Mouse (Mus musculus) urinary bladder, postnatal 36 days (tissue): ENCODE measurements at regions not wholly inside any gene's neighbourhood (a gene's known extent, or its start where the extent isn't known, plus 50 kb on each side); places are given as distances from the start of the nearest gene placed in this dataset.

ENCODE experiments used
- DNase-seq, 2 experiments: peaks; one replicate each; pipeline ENCODE4 v3.0.0; 2022; ENCODE audit warnings: low spot score in 2 of 2, mixed read lengths in 1 of 2

DNA sequence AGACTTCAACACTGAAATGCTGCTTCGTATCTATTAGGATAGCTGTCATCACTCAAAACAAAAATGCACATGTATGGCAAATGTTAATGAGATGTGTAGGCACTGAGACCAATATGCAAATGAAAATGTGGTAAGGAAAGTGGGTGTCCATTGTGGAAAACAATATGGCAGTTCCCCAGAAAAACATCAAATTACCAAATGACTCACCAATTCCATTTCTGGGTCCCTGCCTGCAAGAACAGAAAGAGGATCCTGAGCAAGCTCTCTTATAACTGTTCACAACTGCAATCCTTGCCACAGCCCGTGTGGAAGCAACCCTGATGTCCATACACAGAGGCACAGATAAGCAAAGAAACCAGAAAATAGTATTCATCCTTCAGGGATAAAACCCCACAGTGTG, 442.0 kb downstream of the Defb40 start:
- no peak for DNase-seq

DNA sequence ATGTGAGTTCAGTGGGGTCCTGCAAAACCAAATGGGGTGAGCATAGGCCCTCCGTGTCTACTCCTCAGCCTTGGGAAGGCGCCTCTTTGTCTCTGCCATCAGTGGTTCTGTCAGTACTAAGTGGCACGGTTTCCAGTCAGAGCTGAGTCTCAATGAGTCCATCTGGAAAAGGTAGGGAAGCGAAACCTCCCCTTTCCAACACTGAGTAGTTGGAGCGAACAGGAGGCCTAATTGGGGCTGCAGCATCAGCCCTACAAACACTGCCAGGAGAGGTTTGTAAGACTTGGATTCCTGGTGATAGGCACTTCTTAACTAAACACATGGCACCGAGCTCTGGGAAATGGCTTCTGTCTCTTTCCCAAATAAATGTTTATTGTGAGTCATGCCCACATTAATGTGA, 449.9 kb downstream of the Defb40 start:
- DNase-seq, result no peak

DNA sequence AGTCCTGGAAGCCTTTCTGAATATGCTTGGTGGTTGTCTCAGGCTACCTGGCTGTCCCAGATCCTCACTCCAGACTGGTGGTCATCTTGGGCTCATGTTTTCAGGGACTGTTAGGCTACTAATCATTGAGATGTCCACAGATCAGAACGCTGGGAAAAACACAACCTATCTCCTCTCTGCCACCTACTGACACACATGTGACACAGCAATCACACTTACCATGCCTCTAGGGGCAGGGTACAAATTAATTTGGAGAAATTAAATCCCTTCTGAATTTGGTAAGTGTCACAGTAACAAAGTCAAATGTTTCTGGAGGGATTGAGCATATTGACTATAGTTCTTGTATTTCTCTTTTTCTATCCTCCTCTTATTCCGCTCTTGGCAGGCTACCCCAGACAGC, 465.6 kb downstream of the Defb40 start:
- no peak for DNase-seq

DNA sequence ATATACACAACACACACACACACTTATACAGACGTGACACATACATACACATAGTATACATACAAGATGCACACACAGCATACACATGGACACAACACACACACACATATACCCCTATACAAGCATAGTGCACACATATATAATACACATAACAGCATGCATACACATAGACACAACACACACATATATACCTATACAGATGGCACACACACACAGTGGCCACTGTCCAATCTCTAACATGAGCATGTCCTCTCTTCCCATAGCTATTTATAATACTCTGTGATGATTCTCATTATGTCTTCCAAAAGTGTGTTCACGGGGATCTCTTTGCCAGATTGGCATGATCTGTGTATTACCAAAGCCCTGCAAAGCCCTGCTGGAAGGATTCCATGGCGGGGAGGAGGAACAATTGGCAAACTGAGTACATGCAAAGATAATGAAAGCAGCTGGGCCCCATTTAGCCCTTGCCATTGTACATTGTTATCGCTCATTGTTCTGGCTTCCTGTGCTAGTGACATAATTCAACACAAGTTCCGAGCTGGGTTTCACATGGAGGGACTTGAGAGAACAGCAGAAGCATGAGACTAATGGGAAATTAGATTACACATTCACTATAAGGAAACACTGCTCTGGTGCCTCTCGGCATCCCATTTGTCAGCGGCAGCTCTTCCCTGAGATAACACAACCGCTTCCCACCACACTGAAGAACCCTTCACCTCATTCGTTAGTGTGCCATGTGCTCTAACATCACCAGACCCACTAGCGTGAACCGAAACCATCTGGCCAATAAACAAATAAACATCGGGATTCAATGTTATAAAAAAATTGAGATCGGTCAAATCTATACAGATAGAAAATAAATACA, 471.7 kb downstream of the Defb40 start:
- no peak for DNase-seq

DNA sequence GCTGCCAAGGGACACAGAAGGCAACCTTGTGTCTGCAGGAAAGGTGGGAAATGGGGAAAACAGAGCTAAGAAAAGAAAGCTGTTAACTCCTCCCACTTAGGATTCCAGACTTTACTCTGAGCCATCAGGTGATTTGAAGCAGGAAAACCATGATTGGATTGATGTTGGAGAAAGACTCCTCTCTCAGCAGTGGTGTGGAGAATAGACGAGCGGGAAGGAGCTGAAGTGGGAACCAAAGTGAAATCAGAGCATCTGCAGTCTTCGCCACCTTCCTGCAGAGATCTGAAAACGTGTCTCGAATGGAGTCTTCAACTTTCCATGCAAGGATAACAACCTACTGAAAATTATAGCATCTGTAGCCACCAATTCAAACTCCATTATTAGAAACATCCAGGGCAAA, 487.4 kb downstream of the Defb40 start:
- no peak for DNase-seq

DNA sequence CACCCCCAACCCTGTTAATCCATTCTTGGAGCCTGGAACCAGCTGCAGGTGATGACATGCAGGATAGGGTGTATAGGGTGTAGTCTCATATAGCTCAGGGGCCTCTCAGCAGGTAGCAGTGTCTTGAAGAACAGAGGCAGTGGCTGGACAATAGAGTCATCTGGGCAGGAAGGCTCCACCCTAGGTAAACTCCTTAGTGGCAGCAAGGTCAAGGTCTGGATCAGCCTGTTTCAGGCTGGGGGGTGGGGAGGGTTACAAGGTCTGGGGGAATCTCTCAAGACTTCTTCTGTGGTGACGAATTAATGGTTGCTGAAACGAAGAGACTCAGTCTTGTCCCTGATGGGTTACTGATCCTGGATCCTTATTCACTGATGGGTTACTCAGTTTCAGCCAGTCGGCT, 498.0 kb downstream of the Defb40 start:
- no peak for DNase-seq

DNA sequence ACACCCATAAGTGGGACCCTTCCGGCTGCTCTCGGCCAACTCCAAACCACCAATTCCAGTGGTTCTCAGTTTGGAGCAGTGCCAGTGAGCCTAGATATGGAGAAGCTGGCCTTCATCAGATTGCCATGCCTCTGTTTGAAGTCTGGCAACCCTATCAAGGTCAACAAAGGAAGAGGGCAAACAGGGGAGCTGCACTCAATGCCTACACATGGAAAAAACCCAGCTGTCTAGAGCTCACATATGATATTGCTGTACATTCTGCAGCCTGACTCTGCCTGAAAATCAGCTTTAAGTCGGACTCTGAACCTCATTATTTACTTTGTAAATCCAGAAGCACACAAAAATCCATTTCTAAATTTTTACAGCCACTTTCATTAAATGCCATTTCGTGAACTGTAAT, 499.9 kb downstream of the Defb40 start:
- DNase-seq, result no peak

DNA sequence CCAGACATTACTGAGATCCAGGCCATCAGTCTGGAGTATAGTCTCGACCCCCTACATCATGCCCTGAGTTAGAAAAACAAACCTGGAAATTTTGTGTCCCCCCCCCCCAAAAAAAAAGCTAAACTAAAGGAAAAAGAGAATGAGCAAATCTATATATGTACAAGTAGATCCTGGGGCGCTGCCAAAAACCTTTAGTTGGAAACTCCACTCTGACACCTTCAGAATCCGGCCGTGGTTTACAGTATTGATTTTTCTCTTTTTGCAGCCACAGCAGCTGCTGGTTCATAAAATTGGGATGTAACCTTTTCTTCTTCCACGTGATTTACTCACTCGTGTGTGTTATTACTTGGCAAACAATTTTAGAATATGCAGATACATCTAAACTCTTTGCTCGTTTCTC, 510.5 kb downstream of the Defb40 start:
- DNase-seq, result no peak

DNA sequence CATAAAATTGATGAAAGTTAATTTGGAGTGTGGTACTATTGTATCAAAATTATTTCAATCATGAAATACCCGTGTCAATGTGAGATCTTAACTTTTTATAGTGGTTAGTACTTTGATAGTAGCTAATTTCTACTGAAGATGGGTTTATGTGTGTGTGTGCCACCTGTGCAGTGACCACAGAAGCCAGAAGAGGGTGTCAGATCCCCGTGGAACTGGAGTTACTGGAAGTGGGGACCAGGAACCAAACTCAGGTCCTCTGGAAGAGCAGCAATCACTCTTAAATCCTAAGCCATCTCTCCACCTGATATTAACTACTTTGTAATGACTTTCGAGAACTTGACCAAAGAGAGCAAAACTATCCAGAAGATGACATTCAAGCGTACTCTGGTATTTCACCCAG, 517.4 kb downstream of the Defb40 start:
- no peak for DNase-seq

DNA sequence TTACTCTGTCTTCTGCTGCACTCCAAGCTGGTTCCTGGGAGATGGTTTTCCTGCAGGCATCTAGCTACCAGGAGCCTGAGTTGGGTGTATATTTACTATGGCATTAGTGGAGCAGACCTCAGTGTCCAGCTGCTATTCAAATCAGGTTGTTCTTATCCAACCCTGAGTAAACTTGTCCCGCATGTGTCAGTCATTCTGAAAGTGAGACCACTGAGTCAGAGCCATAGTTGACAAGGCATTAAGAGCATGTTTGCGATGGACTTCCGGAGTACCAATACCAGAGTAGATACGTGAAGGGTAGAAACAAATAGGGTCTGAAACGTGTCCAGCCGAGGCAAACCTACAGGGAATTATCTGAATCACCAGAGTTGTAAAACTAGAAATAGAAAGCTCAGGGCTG, 520.6 kb downstream of the Defb40 start:
- DNase-seq, result no peak

DNA sequence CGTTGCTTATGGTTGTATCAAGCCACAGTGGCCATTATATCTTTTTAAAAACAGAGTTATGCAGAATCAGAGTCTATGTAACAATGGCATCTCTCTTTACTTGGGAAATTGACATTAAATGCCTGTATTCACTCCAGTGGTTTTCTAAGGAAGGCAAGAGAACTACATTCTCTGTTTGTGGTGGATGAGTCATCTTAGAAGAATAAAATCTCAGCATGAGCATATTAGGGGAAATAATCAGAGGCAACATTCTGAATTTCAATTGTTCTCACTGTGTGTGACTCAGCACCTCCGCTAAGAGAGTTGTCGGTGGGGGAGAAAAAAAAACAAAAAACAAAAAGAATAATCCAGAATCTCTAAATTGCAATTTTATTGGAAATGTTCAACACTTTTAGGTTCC, 529.0 kb downstream of the Defb40 start:
- DNase-seq, result no peak

DNA sequence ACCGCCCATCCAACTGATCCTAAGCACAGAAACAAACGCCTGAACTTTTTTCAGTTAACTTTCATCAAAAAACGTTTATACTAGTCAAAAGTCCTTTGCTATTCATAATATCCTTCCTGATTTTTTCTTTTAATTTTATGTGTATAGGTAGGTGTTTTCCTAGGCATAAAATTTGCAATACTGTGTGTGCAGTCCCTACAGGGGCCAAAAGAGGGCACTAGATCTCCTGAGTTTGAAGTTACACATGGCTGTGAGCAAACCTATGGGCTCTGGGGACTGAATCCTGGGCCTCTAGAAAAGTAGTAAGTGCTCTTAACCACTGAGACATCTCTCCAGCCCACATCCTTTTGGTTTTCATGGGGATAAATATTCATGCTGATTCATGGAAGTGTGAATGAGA, 535.8 kb downstream of the Defb40 start:
- no peak for DNase-seq

DNA sequence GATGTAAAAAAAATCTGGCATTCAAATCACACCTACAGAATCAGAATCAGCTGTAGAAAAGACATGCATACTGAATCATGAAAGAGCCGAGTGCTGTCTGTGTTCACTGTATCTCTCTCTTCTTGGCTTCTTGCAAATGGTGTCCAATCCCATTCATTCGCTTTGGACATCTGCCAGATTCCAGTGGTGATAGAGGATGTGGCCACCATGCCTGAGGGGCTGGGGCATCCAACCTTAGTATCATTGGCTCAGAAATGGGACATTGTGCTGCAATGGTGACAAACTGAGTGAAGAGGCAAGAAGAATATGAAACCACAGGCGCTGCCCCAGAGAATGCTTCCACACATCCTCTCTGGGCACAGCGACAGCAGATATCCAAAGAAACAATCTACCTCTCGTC, 555.2 kb downstream of the Defb40 start:
- no peak for DNase-seq

DNA sequence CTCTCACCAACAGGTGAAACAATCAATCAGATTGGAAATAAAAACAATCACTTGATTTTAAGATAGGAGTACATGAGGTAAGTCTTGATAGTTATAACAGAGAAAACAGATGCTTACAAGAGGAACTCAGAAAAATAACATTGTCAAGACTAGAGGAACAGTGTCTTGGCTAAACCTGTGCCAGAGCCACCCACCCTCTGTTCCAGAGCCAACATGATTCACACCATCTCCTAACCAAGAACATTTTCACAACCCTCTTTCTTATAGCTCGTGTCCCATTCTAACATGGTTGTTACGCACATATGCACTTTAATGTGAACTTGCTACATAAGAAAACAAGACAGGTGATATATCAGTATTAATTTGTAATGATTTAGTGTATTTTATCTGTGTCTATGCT, 565.6 kb downstream of the Defb40 start:
- DNase-seq, result no peak

DNA sequence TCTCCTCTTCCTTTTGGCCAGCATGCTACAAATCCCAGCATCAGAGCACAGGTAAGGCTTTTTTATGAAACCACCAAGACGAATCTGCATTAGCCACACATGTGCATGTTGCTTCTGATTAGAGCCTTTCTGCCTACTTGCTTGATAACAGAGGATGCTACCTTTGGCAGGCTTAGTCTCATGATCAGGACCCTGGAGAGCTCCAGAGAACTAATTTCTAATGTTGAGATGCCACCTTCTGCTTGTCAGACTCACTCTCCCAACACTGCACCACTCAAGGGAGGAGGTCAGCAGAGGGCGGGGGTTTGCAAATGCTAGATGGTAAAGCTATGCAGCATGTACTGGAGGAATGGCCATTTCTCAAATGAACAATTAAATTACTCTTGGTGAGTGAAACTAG, 571.6 kb downstream of the Defb40 start:
- DNase-seq, result no peak

DNA sequence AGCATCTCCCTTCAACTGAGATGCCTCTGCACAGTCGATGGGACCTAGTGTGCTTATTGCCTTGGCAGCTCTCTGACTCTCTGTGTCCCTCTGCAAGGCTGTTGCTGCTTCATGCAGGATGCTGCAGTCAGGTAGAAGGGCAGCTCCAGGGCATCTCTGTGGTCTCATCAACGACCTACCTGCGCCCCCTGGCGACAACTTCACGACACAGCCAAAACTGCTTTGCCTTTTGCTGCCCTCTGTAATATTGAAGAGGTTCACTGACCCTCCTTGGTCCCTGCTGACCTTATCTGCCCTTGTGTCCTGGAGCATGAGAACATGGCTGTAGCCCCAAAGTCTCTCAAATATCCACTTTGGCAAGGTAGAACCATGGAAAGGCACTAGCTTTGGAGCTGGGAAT, 589.7 kb downstream of the Defb40 start:
- DNase-seq, result peak in 1 of 2 experiments; percentile 1

DNA sequence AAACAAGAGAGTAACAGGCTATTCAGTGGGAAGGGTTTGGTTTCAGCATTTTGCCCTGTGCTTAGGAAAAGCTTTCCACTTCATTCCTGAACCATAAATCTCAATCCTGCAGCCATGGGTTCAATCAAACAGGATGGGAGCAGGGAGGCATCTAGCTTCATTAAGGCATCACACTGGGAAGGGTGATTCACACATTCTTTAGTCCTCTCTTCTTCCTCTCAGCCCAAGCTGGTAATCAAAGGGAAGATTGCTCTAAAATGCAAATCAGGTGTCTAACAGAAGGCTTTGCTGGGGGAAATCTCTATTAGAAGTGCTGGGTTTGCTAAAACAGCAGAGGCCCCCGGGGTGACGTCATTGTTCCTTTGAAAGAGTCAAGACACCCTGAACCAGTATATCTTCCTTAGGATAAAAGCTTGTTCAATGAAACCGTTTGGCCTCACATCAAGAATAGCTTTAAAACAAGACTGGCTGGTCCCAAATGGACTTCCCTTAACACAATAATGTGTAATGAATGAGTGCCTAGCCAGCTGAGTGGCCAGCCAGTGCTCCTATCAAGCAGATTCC, 596.4 kb downstream of the Defb40 start:
- DNase-seq, result no peak

DNA sequence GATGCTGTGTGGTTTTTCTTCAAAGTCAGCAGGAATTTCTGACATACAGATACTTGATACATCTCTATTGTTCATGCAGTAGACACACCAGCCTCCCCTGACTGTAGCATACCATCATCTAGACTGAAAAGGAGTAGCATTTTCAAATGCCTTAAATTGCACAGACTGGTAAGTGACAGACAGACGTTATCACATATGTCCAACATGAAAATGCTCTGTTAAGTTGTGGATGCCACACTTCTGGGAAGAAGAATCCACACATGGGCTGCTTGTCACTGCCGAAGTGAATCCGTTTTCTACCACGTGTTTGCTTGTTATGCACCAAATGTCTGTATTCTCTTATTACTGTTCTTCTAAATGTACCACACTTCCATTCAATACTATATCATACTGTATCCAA, 629.3 kb downstream of the Defb40 start:
- no peak for DNase-seq

DNA sequence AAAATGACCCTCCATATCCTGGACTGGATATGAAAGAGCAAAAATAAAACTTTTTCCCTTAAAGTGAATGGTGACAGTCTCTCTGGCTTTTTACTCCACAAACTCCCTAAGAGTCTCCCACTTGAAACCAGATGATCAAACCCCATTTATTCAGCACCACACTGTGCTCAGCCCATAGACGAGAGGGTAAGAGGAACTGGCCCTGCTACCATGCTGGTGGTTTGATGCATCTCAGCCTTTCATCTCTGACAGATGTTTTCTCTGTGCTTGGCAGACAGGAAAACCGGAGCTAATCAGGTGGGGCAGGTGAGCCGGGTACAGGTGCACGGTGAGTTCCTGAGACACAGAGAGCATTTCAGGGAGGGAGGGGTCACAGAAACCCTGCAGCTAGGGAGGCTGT, 631.8 kb downstream of the Defb40 start:
- no peak for DNase-seq

DNA sequence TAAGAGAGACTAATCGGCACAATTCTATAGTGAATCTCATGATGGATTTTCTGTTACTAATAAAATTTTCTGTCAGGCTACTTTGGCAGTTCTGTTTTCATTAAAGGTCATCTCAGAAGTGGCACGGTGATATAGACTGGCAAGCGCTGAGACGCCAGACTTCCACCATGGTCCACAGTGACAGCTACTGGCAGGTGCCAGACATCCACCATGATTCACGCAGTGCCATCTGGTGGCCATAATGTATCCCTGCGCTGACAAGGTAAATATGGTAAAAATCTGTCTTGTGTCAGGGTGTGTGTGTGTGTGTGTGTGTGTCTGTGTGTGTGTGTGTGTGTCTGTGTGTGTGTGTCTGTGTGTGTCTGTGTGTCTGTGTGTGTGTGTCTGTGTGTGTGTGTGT, 632.7 kb downstream of the Defb40 start:
- DNase-seq, result peak in 1 of 2 experiments; percentile 5

DNA sequence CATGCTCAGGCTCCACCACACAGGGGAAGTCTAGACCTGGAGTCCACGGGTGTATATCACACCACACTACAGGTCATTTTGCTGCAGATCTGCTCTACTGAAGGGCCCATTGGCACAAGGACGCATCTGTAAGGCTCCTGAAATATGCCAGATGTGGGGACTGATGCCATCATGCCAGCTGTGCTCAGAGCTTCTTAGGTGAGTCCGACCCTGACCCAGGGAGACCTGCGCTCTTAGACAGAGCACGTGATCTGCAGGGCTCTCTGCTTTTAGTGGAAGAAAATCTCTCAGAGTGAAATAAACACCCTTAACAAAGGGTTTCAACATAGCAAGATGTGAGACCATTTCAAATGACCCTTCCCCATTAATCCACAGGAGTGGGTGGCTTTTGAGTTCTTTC, 633.2 kb downstream of the Defb40 start:
- DNase-seq, result no peak

DNA sequence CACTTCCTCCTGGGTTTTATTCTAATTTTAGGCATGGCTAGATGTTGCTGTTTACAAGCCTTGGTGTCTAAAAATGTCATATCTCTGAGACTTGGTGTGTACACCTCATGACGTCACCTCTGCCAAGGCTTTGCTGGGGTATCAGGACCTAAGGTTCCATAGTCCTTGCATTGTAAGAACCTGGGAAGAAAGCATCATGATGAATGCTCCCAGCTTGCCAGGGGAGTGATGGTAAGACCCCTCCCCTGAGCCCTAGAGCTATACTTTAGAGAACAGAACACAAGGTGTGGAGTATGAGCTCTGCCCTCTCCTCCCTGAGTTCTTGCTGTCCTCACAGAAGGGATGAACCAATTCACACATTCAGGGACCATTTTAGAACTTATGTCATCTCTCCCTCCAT, 642.5 kb downstream of the Defb40 start:
- no peak for DNase-seq

DNA sequence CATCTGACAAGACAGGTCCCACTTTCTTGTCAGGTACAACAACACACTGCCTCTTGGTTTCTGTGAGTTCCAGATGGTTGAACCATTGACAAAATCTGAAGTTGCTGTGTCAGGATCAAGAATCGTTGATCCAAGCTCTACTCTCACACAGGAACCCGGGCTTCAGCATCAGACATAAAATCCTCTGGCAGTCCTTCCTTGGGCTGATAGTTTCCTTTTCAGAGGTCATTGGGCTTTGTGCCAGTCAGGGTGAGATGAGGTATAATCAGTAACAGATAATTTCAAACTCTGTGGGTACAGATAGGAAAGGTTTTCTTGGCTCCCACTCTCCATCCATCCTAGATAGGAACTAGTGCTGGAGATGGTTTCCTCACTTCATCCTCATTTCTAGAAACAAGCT, 649.5 kb downstream of the Defb40 start:
- no peak for DNase-seq

DNA sequence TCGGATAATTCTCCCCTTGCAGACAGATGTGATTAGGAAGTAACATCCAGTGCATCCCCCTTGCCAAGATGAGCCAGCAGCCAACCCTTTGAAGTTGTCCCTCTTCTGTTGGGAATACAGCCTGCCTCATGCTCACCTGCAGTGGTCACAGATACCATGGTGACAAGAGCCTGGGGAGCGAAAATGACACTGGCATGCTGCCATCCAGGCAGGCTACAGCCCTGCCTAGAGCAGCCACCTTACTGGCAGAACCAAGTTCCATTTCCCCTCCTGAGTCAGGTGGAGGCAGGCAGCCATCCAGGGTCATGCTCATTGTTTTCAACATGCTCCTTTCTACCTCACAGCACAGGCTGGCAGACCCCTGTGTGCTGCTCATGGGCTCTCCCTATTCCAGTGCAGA, 661.6 kb downstream of the Defb40 start:
- no peak for DNase-seq
